Comparison of ENCODE assay signal across 7 mouse cellular contexts in the genomic region with DNA sequence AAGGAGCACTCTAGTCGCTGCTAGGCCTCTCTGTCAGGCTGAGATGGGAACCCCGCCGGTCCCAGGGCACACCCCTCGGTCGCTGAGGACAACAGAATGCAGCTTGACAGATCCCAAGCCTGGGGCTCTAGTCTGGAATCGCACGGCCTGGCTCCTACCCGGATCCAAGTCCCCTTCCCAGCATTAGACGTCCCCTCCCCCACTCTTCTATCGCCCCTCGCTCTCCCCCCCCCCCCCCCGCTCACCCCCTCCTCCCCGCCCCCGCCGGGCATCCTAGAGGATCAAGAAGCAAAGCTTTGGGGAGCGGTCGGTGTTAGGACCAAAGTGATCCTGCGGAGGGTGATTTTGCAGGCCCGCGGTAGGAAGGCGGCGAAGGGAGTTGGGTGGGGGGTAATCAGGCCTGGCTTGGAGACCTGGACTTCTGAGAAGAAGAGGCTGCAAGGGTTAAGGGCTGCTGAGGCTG. TPM values are rescaled to one million over a fixed set of nuclear protein-coding genes. Genes with fewer than 3 reads are reported as not detected.
A peak's percentile ranks its signal among the peaks of the same experiment; 100 is the strongest.
DNase-seq lines count a peak whose midpoint lies in the region; ATAC-seq lines count a peak whose summit lies in the region.

No protein-coding gene starts in this region.

- peak; percentile 69 for DNase-seq in retina, embryonic 14.5 days (ENCODE audit: low spot score)
- no peak for DNase-seq in retina, postnatal 1 day
- DNase-seq in cerebellum, adult 8-10 months: peak; percentile 53
- DNase-seq in limb, embryonic 11.5 days (ENCODE audit: low spot score): peak; percentile 47
- no peak for DNase-seq in spleen, adult 18-20 months

- H3K9me3 ChIP-seq in heart, embryonic 11.5 days (replicated peaks; ENCODE audit: control insufficient read depth, low read length): no peaks in the 10 kb centered on the region
- H3K9me3 ChIP-seq in limb, embryonic 11.5 days (ENCODE audit: control insufficient read depth, low read length): no peaks in the 10 kb centered on the region
- H3K9me3 ChIP-seq in neural tube, embryonic 12.5 days: no peaks in the 10 kb centered on the region

- H3K27ac ChIP-seq in heart, embryonic 11.5 days (ENCODE audit: low read depth, low read length): peak overlapping the region; percentile 58
- peak overlapping the region; percentile 47; the same call in 1 of the 2 replicates for H3K27ac ChIP-seq in limb, embryonic 11.5 days (replicated peaks; ENCODE audit: low read depth, low read length)
- peak overlapping the region; percentile 90 for H3K27ac ChIP-seq in neural tube, embryonic 12.5 days

- H3K9ac ChIP-seq in heart, embryonic 11.5 days (ENCODE audit: low read depth, low read length): peak overlapping the region; percentile 68
- H3K9ac ChIP-seq in limb, embryonic 11.5 days (ENCODE audit: low read length): peak overlapping the region; percentile 86
- peak overlapping the region; percentile 85 for H3K9ac ChIP-seq in neural tube, embryonic 12.5 days

- H3K27me3 ChIP-seq in heart, embryonic 11.5 days (ENCODE audit: control insufficient read depth, insufficient read depth, low read length): no peaks in the 10 kb centered on the region
- no peaks in the 10 kb centered on the region for H3K27me3 ChIP-seq in limb, embryonic 11.5 days (ENCODE audit: control insufficient read depth, insufficient read depth, low read length)
- H3K27me3 ChIP-seq in neural tube, embryonic 12.5 days (replicated peaks): no peaks in the 10 kb centered on the region

- H3K4me3 ChIP-seq in heart, embryonic 11.5 days (ENCODE audit: low read depth, low read length): peak overlapping the region; percentile 60
- H3K4me3 ChIP-seq in limb, embryonic 11.5 days (ENCODE audit: low read depth, low read length): peak overlapping the region; percentile 82
- peak overlapping the region; percentile 85 for H3K4me3 ChIP-seq in neural tube, embryonic 12.5 days

- no peaks in the 10 kb centered on the region; the same call in 1 of the 2 replicates for H3K4me1 ChIP-seq in heart, embryonic 11.5 days (ENCODE audit: control insufficient read depth, insufficient read depth, low read length)
- 0 out of 2 replicates have a peak, but pooled peaks cover 9% of the 10 kb centered on the region for H3K4me1 ChIP-seq in limb, embryonic 11.5 days (ENCODE audit: control insufficient read depth, insufficient read depth, low read length)
- H3K4me1 ChIP-seq in neural tube, embryonic 12.5 days: peaks cover 21% of the 10 kb centered on the region

- WGBS in heart, embryonic 11.5 days (ENCODE audit: insufficient replicate concordance): under 1% methylated on average over 16 of the region's 22 CpGs
- under 1% methylated on average over 14 of the region's 22 CpGs for WGBS in limb, embryonic 11.5 days
- 2% methylated on average over 15 of the region's 22 CpGs for WGBS in neural tube, embryonic 12.5 days

- no peaks in the 10 kb centered on the region for H3K36me3 ChIP-seq in heart, embryonic 11.5 days (ENCODE audit: control insufficient read depth, insufficient read depth, low read length)
- H3K36me3 ChIP-seq in limb, embryonic 11.5 days (ENCODE audit: control insufficient read depth, insufficient read depth, low read length): no peaks in the 10 kb centered on the region
- no peaks in the 10 kb centered on the region for H3K36me3 ChIP-seq in neural tube, embryonic 12.5 days

- H3K4me2 ChIP-seq in heart, embryonic 11.5 days: peak overlapping the region; percentile 76
- H3K4me2 ChIP-seq in limb, embryonic 11.5 days (ENCODE audit: low read depth, severe bottlenecking): peak overlapping the region; percentile 73
- H3K4me2 ChIP-seq in neural tube, embryonic 12.5 days (replicated peaks): peak overlapping the region; percentile 75

- peak; percentile 21 for ATAC-seq in heart, embryonic 11.5 days (replicated peaks; ENCODE audit: insufficient number of reproducible peaks, low FRiP score, low TSS enrichment)
- peak; percentile 66 for ATAC-seq in limb, embryonic 11.5 days (ENCODE audit: insufficient number of reproducible peaks, low FRiP score, low TSS enrichment, low read depth)
- ATAC-seq in neural tube, embryonic 12.5 days (ENCODE audit: low FRiP score, low read depth): peak; percentile 70

RNA-seq across cellular contexts. Expression of gene Apbb1, which starts 0.8 kb away (rescaled TPM):
- 43.5 and 49.7 TPM in 2 replicates for polyA plus RNA-seq in heart, embryonic 11.5 days (2014; fragmentation: Nextera tagmentation; extraction: Ambion mirVana)
- polyA plus RNA-seq in limb, embryonic 11.5 days (2014; fragmentation: Nextera tagmentation; extraction: Ambion mirVana): 54.5 and 60.1 TPM in 2 replicates
- polyA plus RNA-seq in neural tube, embryonic 12.5 days (2016; fragmentation: Nextera tagmentation; extraction: Ambion mirVana): 185 TPM in 2 replicates

RNA-seq across cellular contexts. Expression of gene Hpx, which starts 19.3 kb away (rescaled TPM):
- 0.76 and 1.4 TPM in 2 replicates for polyA plus RNA-seq in heart, embryonic 11.5 days (2014; fragmentation: Nextera tagmentation; extraction: Ambion mirVana)
- 0.13 TPM in 1 of 2 replicates, not detected in the other for polyA plus RNA-seq in limb, embryonic 11.5 days (2014; fragmentation: Nextera tagmentation; extraction: Ambion mirVana)
- polyA plus RNA-seq in neural tube, embryonic 12.5 days (2016; fragmentation: Nextera tagmentation; extraction: Ambion mirVana): 0.23 and 0.38 TPM in 2 replicates

RNA-seq across cellular contexts. Expression of gene Smpd1, which starts 26.5 kb away (rescaled TPM):
- polyA plus RNA-seq in heart, embryonic 11.5 days (2014; fragmentation: Nextera tagmentation; extraction: Ambion mirVana): 53.8 and 62.2 TPM in 2 replicates
- 31.6 and 32.6 TPM in 2 replicates for polyA plus RNA-seq in limb, embryonic 11.5 days (2014; fragmentation: Nextera tagmentation; extraction: Ambion mirVana)
- 53.8 and 56.6 TPM in 2 replicates for polyA plus RNA-seq in neural tube, embryonic 12.5 days (2016; fragmentation: Nextera tagmentation; extraction: Ambion mirVana)

RNA-seq across cellular contexts. Expression of gene Trim3, which starts 52.7 kb away (rescaled TPM):
- 20.2 and 23.7 TPM in 2 replicates for polyA plus RNA-seq in heart, embryonic 11.5 days (2014; fragmentation: Nextera tagmentation; extraction: Ambion mirVana)
- polyA plus RNA-seq in limb, embryonic 11.5 days (2014; fragmentation: Nextera tagmentation; extraction: Ambion mirVana): 22.7 and 25.8 TPM in 2 replicates
- polyA plus RNA-seq in neural tube, embryonic 12.5 days (2016; fragmentation: Nextera tagmentation; extraction: Ambion mirVana): 64.4 and 74.5 TPM in 2 replicates

RNA-seq across cellular contexts. Expression of gene Timm10b, which starts 59.2 kb away (rescaled TPM):
- 151 and 160 TPM in 2 replicates for polyA plus RNA-seq in heart, embryonic 11.5 days (2014; fragmentation: Nextera tagmentation; extraction: Ambion mirVana)
- polyA plus RNA-seq in limb, embryonic 11.5 days (2014; fragmentation: Nextera tagmentation; extraction: Ambion mirVana): 160 and 166 TPM in 2 replicates
- polyA plus RNA-seq in neural tube, embryonic 12.5 days (2016; fragmentation: Nextera tagmentation; extraction: Ambion mirVana): 140 and 160 TPM in 2 replicates

Comparison
In these comparisons a context has a peak if more than half of its experiments do, and no peak if none do; other contexts are left out.
1. DNase-seq: peak in retina, embryonic 14.5 days (single experiment), cerebellum, adult 8-10 months (single experiment) and limb, embryonic 11.5 days (single experiment); none in retina, postnatal 1 day (single experiment) and spleen, adult 18-20 months (0 of 2).
2. Peak in every context shown above with its lines, with median percentiles within 50 percentile points of each other: ATAC-seq, H3K27ac ChIP-seq, H3K4me2 ChIP-seq, H3K4me3 ChIP-seq and H3K9ac ChIP-seq.